Mouse (Mus musculus) heart, embryonic 12.5 days (tissue): Measurements from ENCODE around the gene Rps15. TPM values are rescaled to one million over a fixed set of nuclear protein-coding genes. Genes with fewer than 3 reads are reported as not detected.

ENCODE experiments used
- ATAC-seq: fragments of 200-750 bp; cut with Nextera tagmentation; 2 replicates; pipeline ENCODE4 v1.8.0; 2017; ENCODE audit warnings: moderate TSS enrichment, moderate library complexity; ENCODE audit not compliant: insufficient number of reproducible peaks, low FRiP score
- H3K27ac ChIP-seq: fragments of 300-500 bp; sonication (generic); 2 replicates; pipeline ENCODE4 v1.5.1; 2016; ENCODE audit warnings: mild to moderate bottlenecking, moderate library complexity; ENCODE audit not compliant: poor library complexity, severe bottlenecking
- H3K27me3 ChIP-seq: fragments of 300-500 bp; sonication (generic); replicated peaks from 2 replicates; pipeline ENCODE4 v1.6.1; 2016; ENCODE audit warnings: mild to moderate bottlenecking, moderate library complexity
- H3K36me3 ChIP-seq: fragments of 300-500 bp; sonication (generic); 2 replicates; pipeline ENCODE4 v1.6.1; 2016; ENCODE audit warnings: mild to moderate bottlenecking, moderate library complexity
- H3K4me1 ChIP-seq: fragments of 300-500 bp; sonication (generic); replicated peaks from 2 replicates; pipeline ENCODE4 v1.6.1; 2016; ENCODE audit warnings: mild to moderate bottlenecking
- H3K4me2 ChIP-seq: fragments of 300-500 bp; sonication (generic); 2 replicates; pipeline ENCODE4 v1.6.1; 2016; ENCODE audit warnings: mild to moderate bottlenecking, moderate library complexity
- H3K4me3 ChIP-seq: fragments of 300-500 bp; sonication (generic); 2 replicates; pipeline ENCODE4 v1.5.1; 2016; ENCODE audit warnings: mild to moderate bottlenecking
- H3K9ac ChIP-seq: fragments of 300-500 bp; sonication (generic); 2 replicates; pipeline ENCODE4 v1.6.1; 2016; ENCODE audit warnings: mild to moderate bottlenecking, moderate library complexity
- H3K9me3 ChIP-seq: fragments of 300-500 bp; sonication (generic); replicated peaks from 2 replicates; pipeline ENCODE4 v1.6.1; 2016; ENCODE audit warnings: mild to moderate bottlenecking, moderate library complexity
- WGBS: fragments of 180-500 bp; shearing (Covaris S2); methylation state at CpG from one replicate; pipeline ENCODE4 v1.1.7; 2016; 5-methylcytosine and 5-hydroxymethylcytosine counted together
- polyA plus RNA-seq: library from polyadenylated mRNA; unstranded; fragments of >200 nt; fragmentation: Nextera tagmentation; extraction: Ambion mirVana; gene quantifications from 2 replicates; pipeline ENCODE4 v1.2.1, GENCODE M21; 2016

Rps15 gene
- polyA plus RNA-seq, 1 experiment from 2014 or later, result 591 TPM

- Histone ChIP-seq H3K27ac (no peak overlapping the region), H3K4me1 (peaks cover 32% of the 10 kb centered on the region), H3K4me3 (no peak overlapping the region), H3K9ac (no peak overlapping the region), H3K9me3 (no peaks in the 10 kb centered on the region), H3K4me2 (no peak overlapping the region), H3K27me3 (no peaks in the 10 kb centered on the region), H3K36me3 (peaks cover 89% of the 10 kb centered on the region)
- WGBS, result 82% methylated on average over 5 of the region's 5 CpGs
- no peak for ATAC-seq
Observed at GRCm38 (mm10) chr10:80276238-80276637, 16.0 kb upstream of the Rps15 start.

DNA sequence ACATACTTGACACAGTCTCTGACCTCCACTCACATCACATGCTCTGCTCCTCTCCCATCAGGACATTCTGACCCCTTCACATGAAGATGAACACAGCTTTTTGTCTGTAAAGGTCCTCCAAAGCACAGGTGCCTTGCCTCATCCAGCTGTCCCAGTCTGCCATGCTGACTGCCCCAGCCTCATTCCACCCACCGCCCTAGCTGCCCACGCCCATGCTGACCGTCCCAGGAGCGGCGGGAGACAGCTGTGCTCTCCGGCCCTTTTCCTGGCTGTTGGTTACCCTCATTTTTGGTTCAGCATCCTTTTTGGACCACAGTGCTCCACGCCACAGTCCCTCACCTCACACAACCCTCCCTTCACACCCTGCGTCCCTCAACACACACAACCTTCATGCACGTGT is 13.9 kb upstream of the Rps15 start:
- H3K27me3 ChIP-seq, result no peaks in the 10 kb centered on the region
- no peak for ATAC-seq
- H3K4me1 ChIP-seq, result peaks cover 30% of the 10 kb centered on the region
- WGBS, result 92% methylated on average over 9 of the region's 9 CpGs
- peaks cover 94% of the 10 kb centered on the region for H3K36me3 ChIP-seq
- no peak overlapping the region for H3K4me3 ChIP-seq
- no peak overlapping the region for H3K4me2 ChIP-seq
- H3K9ac ChIP-seq, result no peak overlapping the region
- H3K27ac ChIP-seq, result no peak overlapping the region
- no peaks in the 10 kb centered on the region for H3K9me3 ChIP-seq

GRCm38 (mm10) chr10:80279273-80279672 is 13.0 kb upstream of the Rps15 start:
- no peak for ATAC-seq
- 92% methylated on average over 12 of the region's 12 CpGs for WGBS
- Histone ChIP-seq H3K9ac (no peak overlapping the region), H3K4me3 (no peak overlapping the region), H3K9me3 (no peaks in the 10 kb centered on the region), H3K27me3 (no peaks in the 10 kb centered on the region), H3K36me3 (peaks cover 95% of the 10 kb centered on the region), H3K4me2 (no peak overlapping the region), H3K27ac (no peak overlapping the region), H3K4me1 (peaks cover 22% of the 10 kb centered on the region)

GRCm38 (mm10) chr10:80281304-80281703 is 10.9 kb upstream of the Rps15 start:
- ATAC-seq, result no peak

DNA sequence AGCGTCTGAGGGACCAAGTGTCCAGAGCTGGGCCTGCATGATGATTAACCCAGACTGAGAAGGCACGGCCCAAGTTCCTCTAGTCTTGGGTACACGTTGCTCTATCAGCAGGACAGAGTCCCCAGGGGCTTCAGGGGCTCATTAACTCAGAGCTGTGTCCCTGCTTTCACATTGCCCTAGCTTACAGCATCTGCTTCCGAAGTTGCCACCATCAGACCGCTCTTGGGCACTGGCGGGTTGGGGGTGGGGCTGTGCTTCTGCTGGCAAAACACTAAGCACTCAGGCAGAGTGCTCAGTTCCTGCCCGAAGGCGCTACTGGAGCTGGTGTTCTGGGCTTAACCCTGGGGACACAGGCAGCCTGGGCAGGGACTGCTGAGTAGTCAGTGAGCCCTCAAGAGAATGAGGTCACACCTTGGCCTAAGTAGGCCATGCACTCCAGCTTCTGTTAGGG is 10.3 kb upstream of the Rps15 start:
- 71% methylated on average over 8 of the region's 8 CpGs for WGBS
- Histone ChIP-seq H3K27me3 (no peaks in the 10 kb centered on the region), H3K4me3 (no peak overlapping the region), H3K27ac (peak overlapping the region; percentile 20; the same call in 1 of the 2 replicates), H3K4me2 (no peak overlapping the region), H3K9me3 (no peaks in the 10 kb centered on the region), H3K36me3 (peaks cover 96% of the 10 kb centered on the region), H3K4me1 (peaks cover 22% of the 10 kb centered on the region), H3K9ac (peak overlapping the region; percentile 49; the same call in 1 of the 2 replicates)
- ATAC-seq, result no peak

More at GRCm38 (mm10) chr10:80281304-80281703, 10.9 kb upstream of the Rps15 start:
- peaks cover 22% of the 10 kb centered on the region for H3K4me1 ChIP-seq
- peaks cover 95% of the 10 kb centered on the region for H3K36me3 ChIP-seq
- no peak overlapping the region for H3K4me2 ChIP-seq
- peak overlapping the region; percentile 20; the same call in 1 of the 2 replicates for H3K27ac ChIP-seq
- H3K4me3 ChIP-seq, result no peak overlapping the region
- no peaks in the 10 kb centered on the region for H3K9me3 ChIP-seq
- no peaks in the 10 kb centered on the region for H3K27me3 ChIP-seq
- WGBS, result 68% methylated on average over 7 of the region's 7 CpGs
- peak overlapping the region; percentile 34; the same call in 1 of the 2 replicates for H3K9ac ChIP-seq

GRCm38 (mm10) chr10:80282481-80283441 is 9.5 kb upstream of the Rps15 start:
- Histone ChIP-seq H3K9me3 (no peaks in the 10 kb centered on the region), H3K27ac (0 out of 2 replicates have a peak overlapping the region, but pooled peaks have one; percentile 20), H3K4me1 (peaks cover 22% of the 10 kb centered on the region), H3K36me3 (peaks cover 96% of the 10 kb centered on the region), H3K4me2 (no peak overlapping the region), H3K4me3 (no peak overlapping the region), H3K27me3 (no peaks in the 10 kb centered on the region), H3K9ac (no peak overlapping the region)
- no peak for ATAC-seq
- WGBS, result 84% methylated on average over 20 of the region's 20 CpGs

- Histone ChIP-seq H3K9me3 (no peaks in the 10 kb centered on the region), H3K27me3 (no peaks in the 10 kb centered on the region), H3K4me2 (no peak overlapping the region), H3K9ac (no peak overlapping the region; the same call in 1 of the 2 replicates), H3K4me1 (peaks cover 21% of the 10 kb centered on the region), H3K4me3 (no peak overlapping the region), H3K27ac (no peak overlapping the region), H3K36me3 (peaks cover 84% of the 10 kb centered on the region)
- ATAC-seq, result no peak
- WGBS, result 88% methylated on average over 15 of the region's 15 CpGs
Observed at GRCm38 (mm10) chr10:80285222-80286070, 6.8 kb upstream of the Rps15 start.

GRCm38 (mm10) chr10:80288097-80288496 is 4.2 kb upstream of the Rps15 start:
- Histone ChIP-seq H3K4me2 (no peak overlapping the region), H3K27ac (no peak overlapping the region), H3K4me3 (no peak overlapping the region), H3K9ac (no peak overlapping the region), H3K9me3 (no peaks in the 10 kb centered on the region), H3K27me3 (no peaks in the 10 kb centered on the region), H3K36me3 (peaks cover 59% of the 10 kb centered on the region), H3K4me1 (peaks cover under 1% of the 10 kb centered on the region)
- WGBS, result 94% methylated on average over 12 of the region's 12 CpGs
- ATAC-seq, result no peak

DNA sequence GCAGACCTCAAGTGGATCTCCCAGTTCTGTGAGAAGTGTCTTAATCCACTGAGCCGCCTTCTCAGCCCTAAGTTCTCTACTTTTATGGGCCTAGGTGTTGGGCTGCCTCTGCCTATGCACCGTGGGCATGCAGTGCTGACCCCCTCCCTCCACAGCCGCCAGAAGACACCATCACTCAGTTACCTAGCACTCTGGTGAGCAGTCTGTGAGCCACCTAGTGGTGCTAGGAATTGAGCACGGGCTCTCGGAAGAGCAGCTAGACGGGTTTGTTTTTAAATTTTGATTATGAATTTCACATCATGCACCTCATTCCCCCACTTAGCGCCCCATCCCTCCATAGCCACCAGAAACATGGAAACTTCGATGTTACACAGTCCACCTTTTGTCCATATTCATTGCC is 3.6 kb upstream of the Rps15 start:
- Histone ChIP-seq H3K9me3 (no peaks in the 10 kb centered on the region), H3K9ac (no peak overlapping the region), H3K36me3 (peaks cover 59% of the 10 kb centered on the region), H3K27ac (no peak overlapping the region), H3K4me2 (no peak overlapping the region), H3K27me3 (no peaks in the 10 kb centered on the region), H3K4me1 (peaks cover 6% of the 10 kb centered on the region), H3K4me3 (no peak overlapping the region)
- no peak for ATAC-seq
- 71% methylated on average over 8 of the region's 8 CpGs for WGBS

- Histone ChIP-seq H3K4me1 (peaks cover 34% of the 10 kb centered on the region), H3K9ac (peak overlapping the region; percentile 92), H3K27me3 (peaks cover 21% of the 10 kb centered on the region), H3K4me2 (peak overlapping the region; percentile 99), H3K36me3 (peaks cover 30% of the 10 kb centered on the region), H3K4me3 (peak overlapping the region; percentile 80), H3K9me3 (no peaks in the 10 kb centered on the region), H3K27ac (peak overlapping the region; percentile 82)
- 33% methylated on average over 14 of the region's 14 CpGs for WGBS
- ATAC-seq, result no peak
Observed at GRCm38 (mm10) chr10:80293325-80293724, 1.1 kb downstream of the Rps15 start.

DNA sequence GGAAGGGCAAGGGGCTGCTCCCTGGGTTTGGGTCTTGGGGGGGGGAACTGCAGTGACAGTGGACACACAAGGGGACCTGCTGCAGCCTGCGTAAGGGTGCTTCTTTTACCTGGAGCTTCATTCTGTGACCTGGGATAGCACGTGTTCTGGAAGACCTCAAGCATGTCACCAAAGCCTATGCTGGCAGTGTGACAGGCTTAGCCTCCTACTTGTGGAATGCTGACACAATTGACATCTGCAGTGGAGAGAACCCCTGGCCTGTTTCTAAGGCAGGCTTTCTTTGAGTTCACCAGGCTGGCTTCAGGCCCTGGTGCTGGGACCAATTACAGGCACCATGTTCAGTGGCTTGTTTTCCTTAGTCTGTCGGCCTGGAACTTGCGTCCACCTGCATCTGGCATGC is 2.1 kb downstream of the Rps15 start:
- Histone ChIP-seq H3K4me2 (peak overlapping the region; percentile 6; the same call in 1 of the 2 replicates), H3K9ac (peak overlapping the region; percentile 92; the same call in 1 of the 2 replicates), H3K36me3 (peaks cover 21% of the 10 kb centered on the region), H3K4me1 (peaks cover 34% of the 10 kb centered on the region), H3K27ac (no peak overlapping the region), H3K27me3 (peaks cover 30% of the 10 kb centered on the region), H3K9me3 (no peaks in the 10 kb centered on the region), H3K4me3 (peak overlapping the region; percentile 80; the same call in 1 of the 2 replicates)
- no peak for ATAC-seq
- 67% methylated on average over 4 of the region's 4 CpGs for WGBS
